Mouse (Mus musculus): ENCODE data around the gene Olfr800. TPM values are rescaled to one million over a fixed set of nuclear protein-coding genes. Genes with fewer than 3 reads are reported as not detected.

Olfr800 gene
- polyA plus RNA-seq, 1 experiment: not detected

DNA sequence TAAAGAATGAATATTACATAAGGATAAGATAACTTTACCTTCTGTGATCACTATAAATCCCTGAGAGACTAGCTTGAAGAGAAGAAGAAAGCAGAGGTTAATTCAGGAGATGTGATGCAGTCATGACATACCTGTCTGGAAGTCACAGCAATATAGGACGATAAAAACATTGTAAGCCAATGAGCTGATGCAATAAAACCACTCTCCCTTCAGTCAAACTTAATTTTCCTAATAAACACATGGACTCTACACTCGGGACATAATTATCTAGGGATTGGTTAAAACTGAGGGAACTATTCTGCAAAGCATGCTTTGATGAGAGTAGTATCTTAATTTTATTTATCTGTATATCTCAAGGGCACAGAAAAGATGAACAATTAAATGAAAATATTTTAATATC lies 36.7 kb downstream of the Olfr800 start, which contains the start of gene Olfr803:
TSS of gene Olfr803 (minus strand) at position 101 of the 400 bp plus-strand sequence.
- WGBS: 88% methylated on average over 2 of the region's 2 CpGs
- H3K27ac ChIP-seq (ENCODE audit: insufficient read depth, low read depth, low read length): no peak within 1 kb of the TSS
- no peaks in the 10 kb centered on the region for H3K4me1 ChIP-seq (ENCODE audit: control insufficient read depth, insufficient read depth, low read length)
- H3K4me3 ChIP-seq (ENCODE audit: insufficient read depth, low read depth, low read length): no peak within 1 kb of the TSS
- no peak for TF ChIP-seq POLR2A (IDR thresholded peaks at IDR 0.05; ENCODE audit: insufficient read depth, low read depth, low read length)
- no peak for TF ChIP-seq CTCF (IDR thresholded peaks at IDR 0.05; ENCODE audit: insufficient read depth, low read depth, low read length)

DNA sequence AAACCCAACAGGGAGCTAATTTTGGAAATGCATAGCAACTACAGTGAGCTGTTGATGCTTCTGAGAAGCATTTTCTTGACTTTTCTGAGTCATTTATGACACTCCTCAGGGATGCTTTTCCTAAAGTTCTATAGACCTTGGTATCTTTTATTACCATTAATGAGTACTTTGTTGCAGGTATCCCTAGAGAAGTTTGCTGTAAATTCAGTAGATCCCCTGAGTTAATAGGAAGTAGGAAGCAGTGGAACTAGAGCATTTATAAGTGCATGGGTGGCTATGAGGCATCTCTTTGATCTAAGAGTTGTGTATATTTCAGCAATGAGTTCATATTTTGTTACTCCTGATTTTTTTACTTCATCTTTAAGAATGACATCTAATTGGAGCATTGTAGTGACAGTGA lies 45.4 kb downstream of the Olfr800 start, which contains the start of gene Olfr804:
TSS of gene Olfr804 (plus strand) at position 301 of the 400 bp plus-strand sequence.
- H3K4me1 ChIP-seq (ENCODE audit: control insufficient read depth, insufficient read depth, low read length): no peaks in the 10 kb centered on the region
- no peak within 1 kb of the TSS for H3K4me3 ChIP-seq (ENCODE audit: insufficient read depth, low read depth, low read length)
- TF ChIP-seq CTCF (IDR thresholded peaks at IDR 0.05; ENCODE audit: insufficient read depth, low read depth, low read length) (no peak), POLR2A (IDR thresholded peaks at IDR 0.05; ENCODE audit: insufficient read depth, low read depth, low read length) (no peak)
- H3K27ac ChIP-seq (ENCODE audit: insufficient read depth, low read depth, low read length): no peak within 1 kb of the TSS

Other genes with a start within 250 kb of the Olfr800 start
- not detected in 2 replicates for gene Olfr786, start 230.4 kb upstream of the Olfr800 start, polyA plus RNA-seq (2012; ENCODE audit: insufficient read depth, insufficient read length, low replicate concordance, missing spikeins)
- not detected in 2 replicates for gene Olfr787, start 195.8 kb upstream of the Olfr800 start, polyA plus RNA-seq (2012; ENCODE audit: insufficient read depth, insufficient read length, low replicate concordance, missing spikeins)
- gene Olfr788, start 186.7 kb upstream of the Olfr800 start, polyA plus RNA-seq (2012; ENCODE audit: insufficient read depth, insufficient read length, low replicate concordance, missing spikeins): not detected in 2 replicates
- gene Olfr789, start 172.9 kb upstream of the Olfr800 start, polyA plus RNA-seq (2012; ENCODE audit: insufficient read depth, insufficient read length, low replicate concordance, missing spikeins): not detected in 2 replicates
- not detected in 2 replicates for gene Olfr790, start 159.2 kb upstream of the Olfr800 start, polyA plus RNA-seq (2012; ENCODE audit: insufficient read depth, insufficient read length, low replicate concordance, missing spikeins)
- gene Olfr791, start 135.9 kb upstream of the Olfr800 start, polyA plus RNA-seq (2012; ENCODE audit: insufficient read depth, insufficient read length, low replicate concordance, missing spikeins): not detected in 2 replicates
- not detected in 2 replicates for gene Olfr792, start 118.5 kb upstream of the Olfr800 start, polyA plus RNA-seq (2012; ENCODE audit: insufficient read depth, insufficient read length, low replicate concordance, missing spikeins)
- gene Olfr794, start 90.0 kb upstream of the Olfr800 start, polyA plus RNA-seq (2012; ENCODE audit: insufficient read depth, insufficient read length, low replicate concordance, missing spikeins): not detected in 2 replicates
- gene Olfr796, start 45.1 kb upstream of the Olfr800 start, polyA plus RNA-seq (2012; ENCODE audit: insufficient read depth, insufficient read length, low replicate concordance, missing spikeins): not detected in 2 replicates
- gene Olfr798, start 29.8 kb upstream of the Olfr800 start, polyA plus RNA-seq (2012; ENCODE audit: insufficient read depth, insufficient read length, low replicate concordance, missing spikeins): not detected in 2 replicates
- gene Olfr799, start 20.2 kb upstream of the Olfr800 start, polyA plus RNA-seq (2012; ENCODE audit: insufficient read depth, insufficient read length, low replicate concordance, missing spikeins): not detected in 2 replicates
- gene Olfr801, start 16.2 kb downstream of the Olfr800 start, polyA plus RNA-seq (2012; ENCODE audit: insufficient read depth, insufficient read length, low replicate concordance, missing spikeins): not detected in 2 replicates
- gene Olfr802, start 30.5 kb downstream of the Olfr800 start, polyA plus RNA-seq (2012; ENCODE audit: insufficient read depth, insufficient read length, low replicate concordance, missing spikeins): not detected in 2 replicates
- gene Olfr803, start 36.6 kb downstream of the Olfr800 start, polyA plus RNA-seq (2012; ENCODE audit: insufficient read depth, insufficient read length, low replicate concordance, missing spikeins): not detected in 2 replicates
- gene Olfr804, start 45.5 kb downstream of the Olfr800 start, polyA plus RNA-seq (2012; ENCODE audit: insufficient read depth, insufficient read length, low replicate concordance, missing spikeins): not detected in 2 replicates
- gene Olfr805, start 71.7 kb downstream of the Olfr800 start, polyA plus RNA-seq (2012; ENCODE audit: insufficient read depth, insufficient read length, low replicate concordance, missing spikeins): not detected in 2 replicates
- gene Olfr806, start 84.2 kb downstream of the Olfr800 start, polyA plus RNA-seq (2012; ENCODE audit: insufficient read depth, insufficient read length, low replicate concordance, missing spikeins): not detected in 2 replicates
- gene Olfr807, start 100.1 kb downstream of the Olfr800 start, polyA plus RNA-seq (2012; ENCODE audit: insufficient read depth, insufficient read length, low replicate concordance, missing spikeins): not detected in 2 replicates
- not detected in 2 replicates for gene Olfr808, start 107.8 kb downstream of the Olfr800 start, polyA plus RNA-seq (2012; ENCODE audit: insufficient read depth, insufficient read length, low replicate concordance, missing spikeins)
- not detected in 2 replicates for gene Olfr809, start 116.9 kb downstream of the Olfr800 start, polyA plus RNA-seq (2012; ENCODE audit: insufficient read depth, insufficient read length, low replicate concordance, missing spikeins)
- gene Olfr810, start 137.2 kb downstream of the Olfr800 start, polyA plus RNA-seq (2012; ENCODE audit: insufficient read depth, insufficient read length, low replicate concordance, missing spikeins): not detected in 2 replicates
- gene Olfr811, start 146.7 kb downstream of the Olfr800 start, polyA plus RNA-seq (2012; ENCODE audit: insufficient read depth, insufficient read length, low replicate concordance, missing spikeins): not detected in 2 replicates
- not detected in 2 replicates for gene Olfr812, start 188.4 kb downstream of the Olfr800 start, polyA plus RNA-seq (2012; ENCODE audit: insufficient read depth, insufficient read length, low replicate concordance, missing spikeins)
- gene Olfr813, start 197.7 kb downstream of the Olfr800 start, polyA plus RNA-seq (2012; ENCODE audit: insufficient read depth, insufficient read length, low replicate concordance, missing spikeins): not detected in 2 replicates
- gene Olfr814, start 222.2 kb downstream of the Olfr800 start, polyA plus RNA-seq (2012; ENCODE audit: insufficient read depth, insufficient read length, low replicate concordance, missing spikeins): not detected in 2 replicates
- not detected in 2 replicates for gene Olfr815, start 248.2 kb downstream of the Olfr800 start, polyA plus RNA-seq (2012; ENCODE audit: insufficient read depth, insufficient read length, low replicate concordance, missing spikeins)

Data from olfactory bulb, adult 2 months (tissue).